Mouse (Mus musculus) ES-E14 (cell line): ENCODE measurements around the gene Cisd1.

Source experiments
- CHD2 ChIP-seq: IDR thresholded peaks from 2 replicates; pipeline ENCODE4 v1.6.1; 2014; ENCODE audit warnings: mild to moderate bottlenecking, low read depth, low read length, inconsistent platforms
- HCFC1 ChIP-seq: IDR thresholded peaks from 2 replicates; pipeline ENCODE4 v1.6.1; 2012; ENCODE audit warnings: low read length, inconsistent platforms, borderline replicate concordance; ENCODE audit not compliant: insufficient read depth
- MAFK ChIP-seq: IDR thresholded peaks from 2 replicates; pipeline ENCODE4 v1.6.1; 2014; ENCODE audit warnings: mild to moderate bottlenecking, low read depth, low read length, inconsistent platforms; ENCODE audit not compliant: insufficient read depth

DNA sequence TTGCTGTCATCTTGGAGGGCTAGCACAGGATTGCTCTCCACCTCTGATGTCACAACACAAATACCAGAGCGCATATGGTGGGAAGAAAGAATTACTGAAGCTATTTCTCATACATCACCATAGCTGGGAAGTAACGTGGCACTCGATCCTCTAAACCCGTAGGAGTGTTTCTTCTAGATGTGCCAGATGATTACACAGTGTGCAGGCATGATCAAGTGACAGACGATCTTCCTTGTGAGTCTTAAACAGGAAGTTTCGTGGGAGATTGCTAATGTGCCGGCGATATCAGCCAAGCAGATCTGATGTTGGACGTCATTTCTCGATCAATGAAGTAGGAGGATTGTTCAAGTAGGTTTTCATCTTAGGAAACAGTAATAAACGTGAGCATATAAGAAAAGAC lies 29.0 kb upstream of the Cisd1 start:
- TF ChIP-seq CHD2 (no peak), HCFC1 (no peak), MAFK (no peak)
